Mouse (Mus musculus): ENCODE data around the gene Calu. TPM values are rescaled to one million over a fixed set of nuclear protein-coding genes. Genes with fewer than 3 reads are reported as not detected.

The Calu gene
- polyA plus RNA-seq, 1 experiment from 2014 or later = 458 TPM

DNA sequence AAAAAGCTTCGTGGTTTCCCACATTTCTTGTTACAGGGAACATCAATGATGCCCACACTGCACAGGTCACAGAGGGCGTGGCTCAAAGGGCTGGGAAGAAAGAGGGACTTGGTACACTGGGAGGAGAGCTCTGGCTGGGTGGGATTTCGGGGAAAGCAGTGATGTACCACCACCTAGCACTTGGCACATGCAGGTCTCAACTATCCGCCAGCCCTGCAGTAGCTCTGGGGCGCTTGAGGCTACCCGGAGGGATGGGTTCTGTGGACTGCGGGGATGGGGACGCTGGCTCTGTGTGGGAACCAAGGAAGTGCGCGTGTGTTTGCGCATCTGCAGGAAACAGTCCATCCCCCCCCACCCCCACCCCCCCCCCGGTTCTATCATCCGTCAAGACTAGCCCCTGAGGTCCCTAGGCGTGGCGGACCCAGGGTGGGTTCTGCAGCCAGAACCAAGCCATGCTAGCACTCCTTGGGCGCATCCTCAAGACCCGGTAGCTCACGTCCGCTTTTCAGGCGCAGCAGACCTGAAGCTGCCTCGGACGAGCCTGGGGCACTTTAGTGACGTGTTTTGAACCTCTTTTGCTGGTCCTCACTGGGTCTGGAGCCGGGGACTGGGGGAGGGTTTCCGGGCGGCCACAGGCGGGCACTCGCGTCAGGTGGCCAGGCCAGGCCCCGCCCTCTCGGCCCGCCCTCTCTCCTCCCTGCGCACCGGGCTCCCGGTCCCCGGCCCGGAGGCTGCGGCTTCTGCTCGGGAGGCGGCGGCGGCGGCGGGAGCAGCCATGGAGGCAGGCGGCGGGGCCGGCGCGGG is 48.2 kb downstream of the Calu start, which contains the start of gene Ccdc136:
Gene Ccdc136 (plus strand): TSS at position 400 of the 804 bp plus-strand sequence.
- Histone ChIP-seq H3K36me3 (ENCODE audit: control insufficient read depth, insufficient read depth, low read length) (no peaks in the 10 kb centered on the region; the same call in 1 of the 2 replicates), H3K4me2 (ENCODE audit: low read length) (peak within 1 kb of the TSS; percentile 88), H3K27ac (replicated peaks in 1 of 2; ENCODE audit: control insufficient read depth in 1 of 2, insufficient read depth in 1 of 2, low read depth in 2 of 2, low read length in 2 of 2) (peak within 1 kb of the TSS; percentile 50 to 56; a peak in 3 of 4 replicates), H3K9me3 (ENCODE audit: control insufficient read depth, low read length) (no peaks in the 10 kb centered on the region), H3K9ac (ENCODE audit: low read length) (peak within 1 kb of the TSS; percentile 73), H3K27me3 (ENCODE audit: control insufficient read depth, insufficient read depth, low read length) (0 out of 2 replicates have a peak, but pooled peaks cover 11% of the 10 kb centered on the region), H3K4me1 (ENCODE audit: control insufficient read depth in 2 of 2, insufficient read depth in 2 of 2, low read length in 2 of 2) (peaks cover 11 to 26% of the 10 kb centered on the region in 2 experiments), H3K4me3 (ENCODE audit: control insufficient read depth in 1 of 2, insufficient read depth in 1 of 2, low read depth in 1 of 2, low read length in 2 of 2) (peak within 1 kb of the TSS; percentile 63 to 72)
- under 1% methylated on average over 43 of the region's 49 CpGs for WGBS
- peak; percentile 82 for ATAC-seq (ENCODE audit: insufficient number of reproducible peaks, insufficient read depth, low FRiP score, low read depth)

DNA sequence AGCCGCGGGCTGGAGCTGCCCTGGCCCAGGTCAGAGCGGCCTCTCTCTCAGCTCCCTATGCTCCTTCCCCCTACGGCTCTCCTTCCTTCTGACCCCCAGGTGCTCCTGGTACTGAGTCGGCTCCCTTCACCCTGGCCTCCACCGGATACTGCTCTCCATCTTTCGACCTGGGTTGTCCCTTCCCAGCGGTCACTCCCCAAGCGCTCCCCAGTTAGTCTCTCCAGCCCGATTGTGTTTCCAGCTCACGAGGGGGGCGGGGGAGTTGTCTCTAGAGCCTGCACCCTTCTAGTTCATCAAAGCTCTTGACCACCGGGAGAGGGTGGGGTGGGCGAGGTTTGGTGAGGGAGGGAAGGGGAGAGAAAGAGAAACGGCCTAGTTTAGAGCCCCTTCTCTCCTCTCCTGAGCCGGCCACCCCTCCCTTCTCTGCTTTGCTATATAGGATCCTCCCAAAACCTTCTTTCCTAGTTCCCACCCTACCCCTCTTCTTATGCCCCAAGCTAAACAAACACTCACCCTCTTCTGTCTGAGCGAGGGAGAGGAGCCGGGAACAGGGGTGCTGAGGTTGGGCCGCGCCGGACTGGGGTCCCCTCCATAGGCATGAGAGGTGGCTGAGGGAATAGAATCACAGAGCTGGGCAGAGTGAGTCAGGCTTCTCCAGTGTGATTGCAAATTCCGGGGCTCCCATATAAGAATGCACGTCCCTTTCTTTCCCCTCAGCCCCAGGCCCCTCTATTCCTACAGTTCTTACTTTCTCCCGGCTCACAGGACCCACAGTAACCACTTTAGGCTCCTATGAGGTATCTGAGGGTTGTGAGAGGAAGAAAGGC is 49.1 kb downstream of the Calu start:
- H3K36me3 ChIP-seq (ENCODE audit: control insufficient read depth, insufficient read depth, low read length) = no peaks in the 10 kb centered on the region; the same call in 1 of the 2 replicates
- no peaks in the 10 kb centered on the region for H3K9me3 ChIP-seq (ENCODE audit: control insufficient read depth, low read length)
- H3K27ac ChIP-seq (replicated peaks in 1 of 2; ENCODE audit: control insufficient read depth in 1 of 2, insufficient read depth in 1 of 2, low read depth in 2 of 2, low read length in 2 of 2) = peak overlapping the region; percentile 50 to 56; a peak in 3 of 4 replicates
- peaks cover 11 to 26% of the 10 kb centered on the region in 2 experiments for H3K4me1 ChIP-seq (ENCODE audit: control insufficient read depth in 2 of 2, insufficient read depth in 2 of 2, low read length in 2 of 2)
- WGBS = 1% methylated on average over 24 of the region's 24 CpGs
- ATAC-seq (ENCODE audit: insufficient number of reproducible peaks, insufficient read depth, low FRiP score, low read depth) = 0 out of 2 replicates have a peak, but pooled peaks have one; percentile 14
- H3K4me2 ChIP-seq (ENCODE audit: low read length) = peak overlapping the region; percentile 88
- peak overlapping the region; percentile 63 to 72 for H3K4me3 ChIP-seq (ENCODE audit: control insufficient read depth in 1 of 2, insufficient read depth in 1 of 2, low read depth in 1 of 2, low read length in 2 of 2)
- H3K9ac ChIP-seq (ENCODE audit: low read length) = peak overlapping the region; percentile 73
- 0 out of 2 replicates have a peak, but pooled peaks cover 11% of the 10 kb centered on the region for H3K27me3 ChIP-seq (ENCODE audit: control insufficient read depth, insufficient read depth, low read length)

DNA sequence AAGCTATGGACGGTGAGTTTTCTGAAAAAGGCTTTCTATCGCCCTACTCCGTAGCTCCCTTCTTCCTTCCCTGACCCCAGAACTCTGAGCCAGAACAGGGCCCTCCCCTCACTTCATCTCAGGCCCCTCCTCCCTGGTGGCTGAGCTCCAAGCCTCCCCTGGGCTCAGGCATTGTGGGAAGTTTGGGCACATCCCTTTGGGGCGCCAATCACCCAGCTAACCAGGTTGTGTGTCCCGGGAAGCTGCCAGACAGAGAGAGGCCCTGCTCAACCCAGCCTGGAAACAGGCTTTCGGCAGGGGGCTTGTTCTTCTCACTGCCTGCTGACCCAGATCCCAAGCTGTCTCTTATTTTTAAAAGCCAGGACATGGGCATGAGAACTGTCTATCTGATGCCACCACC is 49.7 kb downstream of the Calu start:
- no peaks in the 10 kb centered on the region for H3K9me3 ChIP-seq (ENCODE audit: control insufficient read depth, low read length)
- 3% methylated on average over 6 of the region's 6 CpGs for WGBS
- peaks cover 11 to 26% of the 10 kb centered on the region in 2 experiments for H3K4me1 ChIP-seq (ENCODE audit: control insufficient read depth in 2 of 2, insufficient read depth in 2 of 2, low read length in 2 of 2)
- H3K27ac ChIP-seq (replicated peaks in 1 of 2; ENCODE audit: control insufficient read depth in 1 of 2, insufficient read depth in 1 of 2, low read depth in 2 of 2, low read length in 2 of 2) = peak overlapping the region; percentile 35 to 56; a peak in 3 of 4 replicates
- H3K36me3 ChIP-seq (ENCODE audit: control insufficient read depth, insufficient read depth, low read length) = no peaks in the 10 kb centered on the region; the same call in 1 of the 2 replicates
- H3K9ac ChIP-seq (ENCODE audit: low read length) = peak overlapping the region; percentile 73
- 0 out of 2 replicates have a peak, but pooled peaks cover 11% of the 10 kb centered on the region for H3K27me3 ChIP-seq (ENCODE audit: control insufficient read depth, insufficient read depth, low read length)
- H3K4me3 ChIP-seq (ENCODE audit: control insufficient read depth in 1 of 2, insufficient read depth in 1 of 2, low read depth in 1 of 2, low read length in 2 of 2) = peak overlapping the region; percentile 63 to 72
- peak overlapping the region; percentile 88 for H3K4me2 ChIP-seq (ENCODE audit: low read length)
- 0 out of 2 replicates have a peak, but pooled peaks have one; percentile 48 for ATAC-seq (ENCODE audit: insufficient number of reproducible peaks, insufficient read depth, low FRiP score, low read depth)

GRCm38 (mm10) chr6:29399851-29400250 is 52.0 kb downstream of the Calu start:
- Histone ChIP-seq H3K9me3 (ENCODE audit: control insufficient read depth, low read length) (no peaks in the 10 kb centered on the region), H3K9ac (ENCODE audit: low read length) (no peak overlapping the region), H3K27ac (replicated peaks in 1 of 2; ENCODE audit: control insufficient read depth in 1 of 2, insufficient read depth in 1 of 2, low read depth in 2 of 2, low read length in 2 of 2) (no peak overlapping the region), H3K4me1 (ENCODE audit: control insufficient read depth in 2 of 2, insufficient read depth in 2 of 2, low read length in 2 of 2) (peaks cover 11 to 24% of the 10 kb centered on the region in 2 experiments), H3K4me2 (ENCODE audit: low read length) (no peak overlapping the region), H3K4me3 (ENCODE audit: control insufficient read depth in 1 of 2, insufficient read depth in 1 of 2, low read depth in 1 of 2, low read length in 2 of 2) (no peak overlapping the region), H3K27me3 (ENCODE audit: control insufficient read depth, insufficient read depth, low read length) (0 out of 2 replicates have a peak, but pooled peaks cover 4% of the 10 kb centered on the region), H3K36me3 (ENCODE audit: control insufficient read depth, insufficient read depth, low read length) (no peaks in the 10 kb centered on the region; the same call in 1 of the 2 replicates)
- no peak for ATAC-seq (ENCODE audit: insufficient number of reproducible peaks, insufficient read depth, low FRiP score, low read depth)
- WGBS = 88% methylated on average over 4 of the region's 4 CpGs

DNA sequence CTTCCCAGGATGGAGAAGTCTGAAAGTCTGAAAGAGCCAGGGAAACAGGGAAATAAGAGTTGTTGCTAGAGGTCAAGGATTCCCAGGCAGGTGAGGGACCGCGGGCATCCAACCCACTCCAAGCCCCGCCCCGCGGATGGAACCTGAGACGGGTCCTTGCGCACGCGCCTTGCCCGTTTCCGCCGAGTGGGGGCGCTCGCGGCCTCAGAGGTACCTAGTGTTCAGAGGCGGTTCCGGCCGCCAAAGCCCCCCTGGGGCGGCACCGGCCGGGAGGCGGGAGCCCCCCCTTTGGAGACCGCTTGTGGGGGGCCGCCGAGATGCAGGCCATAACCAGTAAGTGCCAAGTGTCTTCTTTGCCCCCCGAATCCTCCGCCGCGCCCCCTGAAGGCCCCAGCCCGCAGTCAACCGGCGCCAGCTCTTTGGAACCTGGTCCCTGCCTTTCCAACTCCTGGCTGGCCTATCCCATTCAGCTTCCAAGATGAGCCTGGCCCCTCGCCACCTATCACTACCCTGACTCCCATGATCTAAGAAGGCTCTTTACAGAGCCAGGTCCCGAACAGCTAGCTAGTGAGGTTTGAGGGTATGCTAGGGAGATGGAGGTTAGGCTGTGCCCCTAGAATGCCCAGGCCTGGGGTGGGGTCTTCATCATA is 54.9 kb downstream of the Calu start:
- Histone ChIP-seq H3K9ac (ENCODE audit: low read length) (no peak overlapping the region), H3K36me3 (ENCODE audit: control insufficient read depth, insufficient read depth, low read length) (peaks cover 18% of the 10 kb centered on the region), H3K27me3 (ENCODE audit: control insufficient read depth, insufficient read depth, low read length) (no peaks in the 10 kb centered on the region), H3K4me2 (ENCODE audit: low read length) (peak overlapping the region; percentile 44), H3K9me3 (ENCODE audit: control insufficient read depth, low read length) (no peaks in the 10 kb centered on the region), H3K4me1 (ENCODE audit: control insufficient read depth in 2 of 2, insufficient read depth in 2 of 2, low read length in 2 of 2) (peaks cover under 1 to 2% of the 10 kb centered on the region in 2 experiments), H3K4me3 (ENCODE audit: control insufficient read depth in 1 of 2, insufficient read depth in 1 of 2, low read depth in 1 of 2, low read length in 2 of 2) (0 out of 4 replicates have a peak overlapping the region, but pooled peaks of 1 of the 2 experiments have one; percentile 10), H3K27ac (replicated peaks in 1 of 2; ENCODE audit: control insufficient read depth in 1 of 2, insufficient read depth in 1 of 2, low read depth in 2 of 2, low read length in 2 of 2) (no peak overlapping the region)
- ATAC-seq (ENCODE audit: insufficient number of reproducible peaks, insufficient read depth, low FRiP score, low read depth) = no peak
- WGBS = 11% methylated on average over 34 of the region's 34 CpGs

DNA sequence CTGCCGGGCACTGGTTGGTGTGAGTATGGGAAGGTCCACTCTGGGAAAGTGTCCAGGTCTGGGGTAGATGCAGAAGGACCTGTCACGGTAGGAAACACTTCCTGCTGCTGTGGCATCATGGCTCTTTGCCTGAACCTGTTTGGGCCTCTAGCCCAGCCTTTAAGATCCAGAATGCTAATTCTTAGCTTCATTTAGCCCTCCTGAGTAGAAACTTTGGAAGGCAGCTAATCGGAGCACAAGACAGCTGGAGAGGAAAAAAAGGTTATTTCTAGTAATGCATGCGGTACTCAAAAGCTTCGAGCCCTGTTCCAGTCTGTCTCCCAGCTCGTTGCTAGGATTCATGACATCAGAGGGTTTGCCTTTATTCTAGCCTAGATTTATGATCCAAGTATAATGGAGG is 58.5 kb downstream of the Calu start:
- H3K36me3 ChIP-seq (ENCODE audit: control insufficient read depth, insufficient read depth, low read length) = peaks cover 47% of the 10 kb centered on the region
- H3K9me3 ChIP-seq (ENCODE audit: control insufficient read depth, low read length) = no peaks in the 10 kb centered on the region
- WGBS = 91% methylated on average over 6 of the region's 6 CpGs
- no peak overlapping the region for H3K4me3 ChIP-seq (ENCODE audit: control insufficient read depth in 1 of 2, insufficient read depth in 1 of 2, low read depth in 1 of 2, low read length in 2 of 2)
- no peaks in the 10 kb centered on the region; a peak in 1 of 4 replicates for H3K4me1 ChIP-seq (ENCODE audit: control insufficient read depth in 2 of 2, insufficient read depth in 2 of 2, low read length in 2 of 2)
- H3K9ac ChIP-seq (ENCODE audit: low read length) = no peak overlapping the region
- no peak for ATAC-seq (ENCODE audit: insufficient number of reproducible peaks, insufficient read depth, low FRiP score, low read depth)
- no peaks in the 10 kb centered on the region for H3K27me3 ChIP-seq (ENCODE audit: control insufficient read depth, insufficient read depth, low read length)
- no peak overlapping the region for H3K4me2 ChIP-seq (ENCODE audit: low read length)
- no peak overlapping the region for H3K27ac ChIP-seq (replicated peaks in 1 of 2; ENCODE audit: control insufficient read depth in 1 of 2, insufficient read depth in 1 of 2, low read depth in 2 of 2, low read length in 2 of 2)

- ATAC-seq (ENCODE audit: insufficient number of reproducible peaks, insufficient read depth, low FRiP score, low read depth) = no peak
- H3K36me3 ChIP-seq (ENCODE audit: control insufficient read depth, insufficient read depth, low read length) = peaks cover 67% of the 10 kb centered on the region
- no peaks in the 10 kb centered on the region for H3K27me3 ChIP-seq (ENCODE audit: control insufficient read depth, insufficient read depth, low read length)
- no peak overlapping the region for H3K9ac ChIP-seq (ENCODE audit: low read length)
- no peak overlapping the region for H3K27ac ChIP-seq (replicated peaks in 1 of 2; ENCODE audit: control insufficient read depth in 1 of 2, insufficient read depth in 1 of 2, low read depth in 2 of 2, low read length in 2 of 2)
- H3K4me3 ChIP-seq (ENCODE audit: control insufficient read depth in 1 of 2, insufficient read depth in 1 of 2, low read depth in 1 of 2, low read length in 2 of 2) = no peak overlapping the region
- H3K4me2 ChIP-seq (ENCODE audit: low read length) = no peak overlapping the region
- WGBS = 77% methylated on average over 9 of the region's 9 CpGs
- H3K9me3 ChIP-seq (ENCODE audit: control insufficient read depth, low read length) = no peaks in the 10 kb centered on the region
- H3K4me1 ChIP-seq (ENCODE audit: control insufficient read depth in 2 of 2, insufficient read depth in 2 of 2, low read length in 2 of 2) = no peaks in the 10 kb centered on the region
Observed at GRCm38 (mm10) chr6:29415446-29415845, 67.6 kb downstream of the Calu start.
